Mouse (Mus musculus): ENCODE data around the gene Dtl. TPM values are rescaled to one million over a fixed set of nuclear protein-coding genes. Genes with fewer than 3 reads are reported as not detected.

Dtl gene
- polyA plus RNA-seq, 1 experiment from 2014 or later = 3.4 TPM

Other genes starting within 250 kb of the Dtl start
- gene Tmem206, start 249.6 kb downstream of the Dtl start, polyA plus RNA-seq (2015; fragmentation: Nextera tagmentation; extraction: Ambion mirVana) = 41.0 and 43.0 TPM in 2 replicates
- gene Ppp2r5a, start 172.3 kb downstream of the Dtl start, polyA plus RNA-seq (2015; fragmentation: Nextera tagmentation; extraction: Ambion mirVana) = 6.5 and 6.6 TPM in 2 replicates
- 34.7 and 35.2 TPM in 2 replicates for gene Ints7, start 92 bp upstream of the Dtl start, polyA plus RNA-seq (2015; fragmentation: Nextera tagmentation; extraction: Ambion mirVana)
- 31.0 and 35.0 TPM in 2 replicates for gene Lpgat1, start 142.3 kb upstream of the Dtl start, polyA plus RNA-seq (2015; fragmentation: Nextera tagmentation; extraction: Ambion mirVana)
- 4.7 and 6.0 TPM in 2 replicates for gene Nek2, start 245.9 kb upstream of the Dtl start, polyA plus RNA-seq (2015; fragmentation: Nextera tagmentation; extraction: Ambion mirVana)

Data from midbrain, embryonic 16.5 days (tissue).